7 mouse cellular contexts compared by ENCODE assay signal in the genomic region with DNA sequence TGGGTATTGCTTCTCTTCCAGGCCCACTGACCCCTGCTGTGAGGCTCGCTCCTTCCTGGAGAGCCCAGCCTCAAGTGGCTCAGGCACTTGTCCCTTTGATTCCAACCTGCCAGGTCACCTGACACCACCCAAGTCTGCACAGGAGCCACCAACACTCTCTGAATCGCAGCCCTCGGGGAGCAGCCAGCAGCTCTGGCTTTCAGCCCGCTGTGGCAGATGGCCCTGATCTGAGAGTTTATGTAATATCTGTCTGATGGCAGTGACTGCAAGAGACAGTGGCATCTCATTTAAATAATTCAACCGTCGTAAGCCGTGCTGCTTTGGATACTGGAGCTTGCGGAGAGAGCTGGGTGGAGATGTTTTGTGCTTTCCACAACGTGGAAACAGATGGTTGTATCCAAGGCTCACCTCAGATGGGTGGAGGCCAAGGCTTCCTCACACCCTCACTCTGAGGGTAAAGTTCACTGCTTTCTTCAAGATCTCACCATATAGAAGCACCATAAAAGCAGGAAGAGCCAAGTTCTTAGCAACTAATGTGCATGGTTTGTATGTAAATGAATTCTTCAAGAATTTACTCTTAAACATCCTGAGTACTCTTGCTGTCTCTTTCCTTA. TPM values are rescaled to one million over a fixed set of nuclear protein-coding genes. Genes with fewer than 3 reads are reported as not detected.
DNase-seq lines count a peak whose midpoint lies in the region; ATAC-seq and TF ChIP-seq lines count a peak whose summit lies in the region.

No protein-coding gene starts in this region.

- no peak overlapping the region for H3K27ac ChIP-seq in MEL (ENCODE audit: control insufficient read depth, low read depth, low read length)
- H3K27ac ChIP-seq in forebrain, embryonic 16.5 days (ENCODE audit: low read length) = peak overlapping the region; percentile 72
- no peak overlapping the region for H3K27ac ChIP-seq in hindbrain, embryonic 16.5 days (ENCODE audit: low read depth, low read length)

- ATAC-seq in forebrain, embryonic 16.5 days = peak; percentile 74
- ATAC-seq in hindbrain, embryonic 16.5 days = peak; percentile 49

- no peaks in the 10 kb centered on the region for H3K9me3 ChIP-seq in MEL (replicated peaks; ENCODE audit: insufficient read depth, low read length)
- H3K9me3 ChIP-seq in forebrain, embryonic 16.5 days (ENCODE audit: control insufficient read depth, low read length) = no peaks in the 10 kb centered on the region
- H3K9me3 ChIP-seq in hindbrain, embryonic 16.5 days (ENCODE audit: control insufficient read depth, low read length) = no peaks in the 10 kb centered on the region

- no peak overlapping the region for H3K4me3 ChIP-seq in MEL (ENCODE audit: control insufficient read depth in 1 of 2, insufficient read depth in 1 of 2, low read depth in 2 of 2, low read length in 2 of 2)
- no peak overlapping the region for H3K4me3 ChIP-seq in forebrain, embryonic 16.5 days (replicated peaks; ENCODE audit: low read length)
- no peak overlapping the region for H3K4me3 ChIP-seq in hindbrain, embryonic 16.5 days (ENCODE audit: low read length)

- peaks cover 0 to 6% of the 10 kb centered on the region in 2 experiments; a peak in 3 of 4 replicates for H3K4me1 ChIP-seq in MEL (ENCODE audit: control insufficient read depth in 1 of 2, insufficient read depth in 2 of 2, low read length in 2 of 2)
- peaks cover 37% of the 10 kb centered on the region for H3K4me1 ChIP-seq in forebrain, embryonic 16.5 days (replicated peaks; ENCODE audit: control insufficient read depth, insufficient read depth, low read length)
- H3K4me1 ChIP-seq in hindbrain, embryonic 16.5 days (ENCODE audit: control insufficient read depth, insufficient read depth, low read depth, low read length) = peaks cover 13% of the 10 kb centered on the region

- TF ChIP-seq POLR2A in MEL (IDR thresholded peaks at IDR 0.05; ENCODE audit: control insufficient read depth in 1 of 2, insufficient read depth in 1 of 2, low read depth in 1 of 2, low read length in 2 of 2, poor library complexity in 1 of 2) = no peak

- H3K27me3 ChIP-seq in MEL (ENCODE audit: control insufficient read depth in 1 of 2, insufficient read depth in 2 of 2, low read length in 2 of 2) = no peaks in the 10 kb centered on the region
- H3K27me3 ChIP-seq in forebrain, embryonic 16.5 days (replicated peaks; ENCODE audit: control insufficient read depth, insufficient read depth, low read length) = no peaks in the 10 kb centered on the region
- no peaks in the 10 kb centered on the region for H3K27me3 ChIP-seq in hindbrain, embryonic 16.5 days (replicated peaks; ENCODE audit: control insufficient read depth, insufficient read depth, low read length)

- H3K36me3 ChIP-seq in MEL (ENCODE audit: control insufficient read depth in 1 of 2, insufficient read depth in 2 of 2, low read length in 2 of 2) = no peaks in the 10 kb centered on the region
- no peaks in the 10 kb centered on the region for H3K36me3 ChIP-seq in forebrain, embryonic 16.5 days (ENCODE audit: control insufficient read depth, insufficient read depth)
- H3K36me3 ChIP-seq in hindbrain, embryonic 16.5 days (ENCODE audit: control insufficient read depth, insufficient read depth, low read length) = no peaks in the 10 kb centered on the region

- H3K4me2 ChIP-seq in forebrain, embryonic 16.5 days (ENCODE audit: low read length) = no peak overlapping the region
- H3K4me2 ChIP-seq in hindbrain, embryonic 16.5 days (ENCODE audit: low read length) = no peak overlapping the region

- no peak for TF ChIP-seq EP300 in MEL (IDR thresholded peaks at IDR 0.05; ENCODE audit: low read depth in 1 of 2, low read length in 2 of 2)

- TF ChIP-seq RAD21 in MEL (IDR thresholded peaks at IDR 0.05; ENCODE audit: low read depth, low read length) = no peak

- TF ChIP-seq CTCF in MEL (IDR thresholded peaks at IDR 0.05 in 2 of 3, conservative IDR thresholded peaks at IDR 0.05 in 1 of 3; ENCODE audit: control insufficient read depth in 1 of 3, insufficient read depth in 1 of 3, low read depth in 2 of 3, low read length in 3 of 3, poor library complexity in 1 of 3, severe bottlenecking in 1 of 3) = no peak

- no peak overlapping the region for H3K9ac ChIP-seq in MEL (ENCODE audit: control insufficient read depth, low read depth, low read length, poor library complexity, severe bottlenecking)
- H3K9ac ChIP-seq in forebrain, embryonic 16.5 days (replicated peaks; ENCODE audit: low read depth, low read length) = no peak overlapping the region
- H3K9ac ChIP-seq in hindbrain, embryonic 16.5 days (ENCODE audit: low read depth, low read length) = no peak overlapping the region

- H3K79me2 ChIP-seq in MEL (ENCODE audit: control insufficient read depth, insufficient read depth, low read length, poor library complexity) = no peaks in the 10 kb centered on the region

- intact Hi-C loops in left cerebral cortex, postnatal 4 days (cut with DNase I) = no loop called here

- DNase-seq in MEL (ENCODE audit: low read depth, low spot score) (no peak), adipocyte (ENCODE audit: low spot score) (peak; percentile 22)
- peak; percentile 91 for DNase-seq in left cerebral cortex, postnatal 4 days
- no peak for DNase-seq in spleen, adult 12 weeks (ENCODE audit: low spot score)
- no peak for DNase-seq in natural killer cell, adult 2 months (ENCODE audit: low spot score in 2 of 2)

- WGBS in forebrain, embryonic 16.5 days = 29% methylated on average over 9 of the region's 9 CpGs
- 38% methylated on average over 9 of the region's 9 CpGs for WGBS in hindbrain, embryonic 16.5 days

TF ChIP-seq in MEL, 35 proteins besides CTCF, POLR2A, EP300 and RAD21:
- TF ChIP-seq RCOR1 (IDR thresholded peaks at IDR 0.05; ENCODE audit: low read depth, low read length) (no peak), USF1 (IDR thresholded peaks at IDR 0.05; ENCODE audit: low read depth, low read length) (peak; percentile 17; the same call in 1 of the 2 replicates), SIN3A (IDR thresholded peaks at IDR 0.05; ENCODE audit: low read length) (no peak)

RNA-seq across cellular contexts. Expression of a gene that starts 24.9 kb away (rescaled TPM):
- 1.1 and 2.2 TPM in 2 replicates for total RNA-seq in MEL (2012; rRNA removed)
- polyA plus RNA-seq in MEL (2012; ENCODE audit: insufficient read depth in 1 of 2, insufficient read length in 2 of 2, low read depth in 1 of 2, low replicate concordance in 2 of 2, missing spikeins in 1 of 2) = under 1 TPM in 1 of 2 experiments, not detected in 1; 0.75 TPM
- 1.0 and 1.1 TPM in 2 replicates for polyA plus RNA-seq in forebrain, embryonic 16.5 days (2015; fragmentation: Nextera tagmentation; extraction: Ambion mirVana)
- 2.0 and 2.6 TPM in 2 replicates for polyA plus RNA-seq in hindbrain, embryonic 16.5 days (2015; fragmentation: Nextera tagmentation; extraction: Ambion mirVana)
- 1 to 10 TPM; 3.9 to 4.4 TPM for total RNA-seq in left cerebral cortex, postnatal 4 days (2021)

Comparison
In these comparisons a context has a peak if more than half of its experiments do, and no peak if none do; other contexts are left out.
1. DNase-seq: peak in adipocyte (single experiment) and left cerebral cortex, postnatal 4 days (single experiment); none in MEL (single experiment), spleen, adult 12 weeks (single experiment) and natural killer cell, adult 2 months (0 of 2).